ENCODE assay signal across 9 mouse cellular contexts in the genomic region with DNA sequence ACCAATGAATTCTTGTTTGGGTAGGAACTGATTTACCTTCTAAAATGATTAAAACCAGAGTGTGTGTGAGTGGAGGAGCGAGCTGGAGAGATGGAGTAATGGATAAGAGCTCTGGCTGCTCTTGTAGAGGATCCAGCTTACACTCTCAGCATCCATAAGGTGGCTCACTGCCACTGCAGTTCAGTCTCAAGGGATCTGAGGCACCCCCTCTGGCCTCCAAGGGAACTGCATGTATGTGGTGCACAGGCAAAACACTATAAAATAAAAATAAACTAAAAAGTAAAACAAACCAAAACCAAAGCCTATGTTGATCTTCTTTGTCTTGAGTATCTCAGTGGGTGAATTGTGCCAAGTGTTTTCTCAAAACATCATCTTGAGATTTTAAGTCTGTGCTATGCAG. TPM values are rescaled to one million over a fixed set of nuclear protein-coding genes. Genes with fewer than 3 reads are reported as not detected.
A peak's percentile ranks its signal among the peaks of the same experiment; 100 is the strongest.
DNase-seq lines count a peak whose midpoint lies in the region; ATAC-seq and TF ChIP-seq lines count a peak whose summit lies in the region.
"Had no signal": no experiment of that assay in that cellular context is flagged by ENCODE, and none has a peak within 500 bp of the region (broad histone marks: within the 10 kb centered on the region; RNA-seq: fewer than 3 reads in every experiment).

No protein-coding gene starts in this region.

- TF ChIP-seq CTCF in Patski (IDR thresholded peaks at IDR 0.05): no peak

- intact Hi-C loops in heart, postnatal 10 days (cut with DNase I): no loop called here

- no peak for ATAC-seq in midbrain, embryonic 11.5 days (ENCODE audit: low FRiP score)
- ATAC-seq in midbrain, embryonic 13.5 days: no peak
- ATAC-seq in Patski: peak; percentile 75

- CTCF ChIA-PET in Patski (lab: Charles Lee): interaction anchor here (1.8 to 2.0 kb wide), 3 partner anchors 9 to 38 kb away, joined by 4 to 11 read pairs (median 10); no protein-coding TSS in a partner anchor

- no peak overlapping the region for H3K4me2 ChIP-seq in midbrain, embryonic 11.5 days
- H3K4me2 ChIP-seq in midbrain, embryonic 13.5 days (replicated peaks): no peak overlapping the region
- H3K4me2 ChIP-seq: neural tube, embryonic 13.5 days had no signal

- H3K27ac ChIP-seq in midbrain, embryonic 11.5 days (ENCODE audit: low read depth, low read length): no peak overlapping the region
- H3K27ac ChIP-seq in midbrain, embryonic 13.5 days: no peak overlapping the region
- H3K27ac ChIP-seq: neural tube, embryonic 13.5 days had no signal

- in situ Hi-C loops in Patski (cut with MboI; ENCODE audit: low pct_unique_long_range_greater_than_20kb): no loop called here

- no peak overlapping the region for H3K9ac ChIP-seq in midbrain, embryonic 11.5 days (ENCODE audit: low read length)
- H3K9ac ChIP-seq in midbrain, embryonic 13.5 days (replicated peaks): no peak overlapping the region
- H3K9ac ChIP-seq: neural tube, embryonic 13.5 days had no signal

- WGBS in midbrain, embryonic 11.5 days: 35% methylated on average over 1 of the region's 1 CpGs
- WGBS in midbrain, embryonic 13.5 days: 34% methylated on average over 1 of the region's 1 CpGs

- POLR2A ChIA-PET in Patski (lab: Charles Lee): no interaction called here

- H3K4me1 ChIP-seq in midbrain, embryonic 11.5 days (ENCODE audit: control insufficient read depth, insufficient read depth, low read length): peaks cover 3% of the 10 kb centered on the region
- H3K4me1 ChIP-seq in midbrain, embryonic 13.5 days (replicated peaks): peaks cover 9% of the 10 kb centered on the region

- H3K9me3 ChIP-seq in midbrain, embryonic 11.5 days (ENCODE audit: control insufficient read depth, low read length): no peaks in the 10 kb centered on the region
- no peaks in the 10 kb centered on the region for H3K9me3 ChIP-seq in midbrain, embryonic 13.5 days
- H3K9me3 ChIP-seq: neural tube, embryonic 13.5 days had no signal

- no peaks in the 10 kb centered on the region for H3K27me3 ChIP-seq in midbrain, embryonic 11.5 days (ENCODE audit: control insufficient read depth, insufficient read depth, low read length)
- H3K27me3 ChIP-seq in midbrain, embryonic 13.5 days: no peaks in the 10 kb centered on the region
- peaks cover 33% of the 10 kb centered on the region for H3K27me3 ChIP-seq in Patski
- H3K27me3 ChIP-seq: neural tube, embryonic 13.5 days had no signal

- H3K36me3 ChIP-seq in midbrain, embryonic 11.5 days (ENCODE audit: control insufficient read depth, insufficient read depth, low read length): no peaks in the 10 kb centered on the region
- H3K36me3 ChIP-seq in midbrain, embryonic 13.5 days: no peaks in the 10 kb centered on the region
- H3K36me3 ChIP-seq: neural tube, embryonic 13.5 days had no signal

- H3K4me3 ChIP-seq in midbrain, embryonic 11.5 days (ENCODE audit: low read depth, low read length): no peak overlapping the region
- no peak overlapping the region for H3K4me3 ChIP-seq in midbrain, embryonic 13.5 days (replicated peaks)
- H3K4me3 ChIP-seq: neural tube, embryonic 13.5 days had no signal

- peak; percentile 88 for DNase-seq in midbrain, embryonic 11.5 days (ENCODE audit: low spot score, missing footprints)
- DNase-seq in Patski (ENCODE audit: low read depth, low spot score): no peak
- peak; percentile 71 to 85 for DNase-seq in cerebellum, postnatal 25 days
- peak; percentile 80 to 86 for DNase-seq in heart, postnatal 10 days
- DNase-seq in left cerebral cortex, adult 8-10 months (ENCODE audit: low spot score in 2 of 2): peak; percentile 43 to 62
- DNase-seq in retina, adult 2 months (ENCODE audit: low read depth, low spot score): peak; percentile 61
- peak; percentile 69 for DNase-seq in urinary bladder, postnatal 25 days (ENCODE audit: low spot score)

RNA-seq across cellular contexts. Expression of gene Cbln3, which starts 4.6 kb away (rescaled TPM):
- polyA plus RNA-seq in midbrain, embryonic 11.5 days (2014; fragmentation: Nextera tagmentation; extraction: Ambion mirVana): 0.03 and 0.23 TPM in 2 replicates
- polyA plus RNA-seq in midbrain, embryonic 13.5 days (2015; fragmentation: Nextera tagmentation; extraction: Ambion mirVana): 0.23 and 0.26 TPM in 2 replicates
- 0.12 TPM for polyA plus RNA-seq in Patski (2021)
- under 1 TPM; 0.22 to 0.38 TPM for total RNA-seq in heart, postnatal 10 days (2021)
- under 1 TPM; 0.09 to 0.52 (median 0.23) TPM for total RNA-seq in left cerebral cortex, adult 8-10 months (2022)

RNA-seq across cellular contexts. Expression of gene Khnyn, which starts 5.1 kb away (rescaled TPM):
- polyA plus RNA-seq in midbrain, embryonic 11.5 days (2014; fragmentation: Nextera tagmentation; extraction: Ambion mirVana): 8.5 and 8.7 TPM in 2 replicates
- polyA plus RNA-seq in midbrain, embryonic 13.5 days (2015; fragmentation: Nextera tagmentation; extraction: Ambion mirVana): 10.1 and 11.1 TPM in 2 replicates
- polyA plus RNA-seq in Patski (2021): 16.2 TPM
- total RNA-seq in heart, postnatal 10 days (2021): 10 to 100 TPM; 12.5 to 13.1 TPM
- 10 to 100 TPM; 12.7 to 15.8 (median 13.0) TPM for total RNA-seq in left cerebral cortex, adult 8-10 months (2022)

RNA-seq across cellular contexts. Expression of gene Sdr39u1, which starts 20.5 kb away (rescaled TPM):
- 25.0 and 27.8 TPM in 2 replicates for polyA plus RNA-seq in midbrain, embryonic 11.5 days (2014; fragmentation: Nextera tagmentation; extraction: Ambion mirVana)
- 89.4 and 92.5 TPM in 2 replicates for polyA plus RNA-seq in midbrain, embryonic 13.5 days (2015; fragmentation: Nextera tagmentation; extraction: Ambion mirVana)
- polyA plus RNA-seq in Patski (2021): 42.4 TPM
- 10 to 100 TPM; 73.2 to 79.9 TPM for total RNA-seq in heart, postnatal 10 days (2021)
- total RNA-seq in left cerebral cortex, adult 8-10 months (2022): 100 to 1,000 TPM; 101 to 123 (median 111) TPM

RNA-seq across cellular contexts. Expression of gene Nynrin, which starts 25.8 kb away (rescaled TPM):
- polyA plus RNA-seq in midbrain, embryonic 11.5 days (2014; fragmentation: Nextera tagmentation; extraction: Ambion mirVana): 10.7 and 12.0 TPM in 2 replicates
- 13.4 and 13.5 TPM in 2 replicates for polyA plus RNA-seq in midbrain, embryonic 13.5 days (2015; fragmentation: Nextera tagmentation; extraction: Ambion mirVana)
- not detected for polyA plus RNA-seq in Patski (2021)
- 10 to 100 TPM; 24.1 to 27.6 TPM for total RNA-seq in heart, postnatal 10 days (2021)
- total RNA-seq in left cerebral cortex, adult 8-10 months (2022): 10 to 100 TPM in 2 of 4 experiments, 1 to 10 TPM in 2; 7.3 to 13.3 (median 11.3) TPM

RNA-seq across cellular contexts. Expression of gene Nfatc4, which starts 56.7 kb away (rescaled TPM):
- 9.9 and 11.5 TPM in 2 replicates for polyA plus RNA-seq in midbrain, embryonic 11.5 days (2014; fragmentation: Nextera tagmentation; extraction: Ambion mirVana)
- 7.9 and 8.8 TPM in 2 replicates for polyA plus RNA-seq in midbrain, embryonic 13.5 days (2015; fragmentation: Nextera tagmentation; extraction: Ambion mirVana)
- polyA plus RNA-seq in Patski (2021): 3.9 TPM
- total RNA-seq in heart, postnatal 10 days (2021): 10 to 100 TPM; 11.1 to 12.1 TPM
- 1 to 10 TPM; 1.0 to 2.7 (median 2.1) TPM for total RNA-seq in left cerebral cortex, adult 8-10 months (2022)
